Mouse (Mus musculus) heart, adult 2 months (tissue): ENCODE results near the gene Gm2431. TPM values are rescaled to one million over a fixed set of nuclear protein-coding genes. Genes with fewer than 3 reads are reported as not detected.
"Not testable (repeated sequence)": the region's sequence is repeated elsewhere in the genome, so short reads cannot be mapped to it uniquely, and the experiment has no call there.

ENCODE experiments used
- DNase-seq, 2 experiments: peaks; one replicate each; pipeline ENCODE4 v3.0.0; 2021
- H3K27ac ChIP-seq: fragments of 200-600 bp; 2 replicates; pipeline ENCODE4 v1.8.1; 2022
- H3K27me3 ChIP-seq: fragments of 200-500 bp; 2 replicates; pipeline ENCODE4 v1.6.1; 2012; ENCODE audit warnings: mild to moderate bottlenecking, low read length, inconsistent platforms, mixed read lengths; ENCODE audit not compliant: control insufficient read depth, insufficient read depth
- H3K36me3 ChIP-seq: fragments of 200-500 bp; 2 replicates; pipeline ENCODE4 v1.6.1; 2012; ENCODE audit warnings: low read length, inconsistent platforms; ENCODE audit not compliant: control insufficient read depth, insufficient read depth
- H3K4me1 ChIP-seq: fragments of 200-500 bp; 2 replicates; pipeline ENCODE4 v1.6.1; 2011; ENCODE audit warnings: low read length; ENCODE audit not compliant: control insufficient read depth, insufficient read depth
- H3K4me3 ChIP-seq: fragments of 200-600 bp; 2 replicates; pipeline ENCODE4 v1.8.1; 2022
- H3K79me2 ChIP-seq: fragments of 200-500 bp; replicated peaks from 2 replicates; pipeline ENCODE4 v1.6.1; 2012; ENCODE audit warnings: mild to moderate bottlenecking, inconsistent platforms, low read length, moderate library complexity, mixed read lengths; ENCODE audit not compliant: control insufficient read depth, insufficient read depth
- H3K9ac ChIP-seq: fragments of 200-500 bp; 2 replicates; pipeline ENCODE4 v1.6.1; 2012; ENCODE audit warnings: low read depth, mild to moderate bottlenecking, control low read depth, inconsistent platforms, low read length, mixed read lengths
- CTCF ChIP-seq: fragments of 200-600 bp; IDR thresholded peaks from 2 replicates; pipeline ENCODE4 v1.8.1; 2022; ENCODE audit warnings: antibody characterized with exemption, mild to moderate bottlenecking, moderate library complexity
- EP300 ChIP-seq: fragments of 200-500 bp; IDR thresholded peaks from 2 replicates; pipeline ENCODE4 v1.6.1; 2011; ENCODE audit warnings: low read depth, low read length, control low read depth; ENCODE audit not compliant: insufficient read depth
- POLR2A ChIP-seq: fragments of 200-500 bp; IDR thresholded peaks from 2 replicates; pipeline ENCODE4 v1.6.1; 2011; ENCODE audit warnings: mild to moderate bottlenecking, low read depth, low read length, control low read depth; ENCODE audit not compliant: insufficient read depth
- WGBS: fragments of 180-500 bp; shearing (Covaris S2); methylation state at CpG from one replicate; pipeline ENCODE4 v1.1.7; 2018; 5-methylcytosine and 5-hydroxymethylcytosine counted together
- intact Hi-C: fragments of 180-260 bp; cut with DNase I; formaldehyde crosslinking; loops from one replicate; pipeline ENCODE4 v1.15.1; 2025
- polyA plus RNA-seq: library from polyadenylated mRNA; depleted of rRNA; stranded (reverse); fragments of >200 nt; gene quantifications from 2 replicates; pipeline ENCODE4 v1.2.3, GENCODE M21; 2012
- total RNA-seq, 2 experiments: library from RNA; stranded (reverse); gene quantifications; 2 replicates each; pipeline ENCODE4 v1.2.3; 2021

The Gm2431 gene
- total and polyA plus RNA-seq, 3 experiments, result not detected

DNA sequence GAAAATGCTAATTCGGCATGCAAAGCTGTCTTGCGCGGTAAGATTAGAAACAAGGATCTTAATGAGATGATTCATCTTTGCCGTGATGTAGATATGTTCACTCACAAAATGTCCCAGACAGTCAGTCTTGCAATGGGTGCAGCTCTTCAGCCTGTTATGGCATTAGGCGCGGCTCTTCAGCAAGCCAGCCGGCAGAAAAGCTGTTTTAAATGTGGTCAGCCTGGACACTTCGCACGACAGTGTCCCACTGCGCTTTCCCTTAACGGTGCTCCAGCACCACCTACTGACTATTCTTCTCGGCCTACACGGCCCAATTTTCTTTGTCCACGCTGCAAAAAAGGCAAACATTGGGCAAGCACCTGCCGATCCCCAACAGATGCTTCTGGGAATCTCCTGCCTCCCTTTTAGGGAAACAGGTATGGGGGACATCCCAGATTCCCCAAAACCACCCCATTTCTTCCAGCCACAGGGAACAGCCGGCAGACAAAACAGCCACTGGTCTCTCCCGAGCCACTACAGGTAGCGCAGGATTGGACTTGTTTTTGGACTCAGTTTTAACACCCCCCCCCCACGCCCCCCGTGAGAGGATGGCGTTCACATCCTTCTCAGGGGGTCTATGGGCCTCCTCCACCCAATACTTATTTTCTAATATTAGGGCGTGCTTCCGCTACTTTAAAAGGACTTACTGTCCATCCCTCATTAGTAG, 27.1 kb upstream of the Gm2431 start:
- peak; percentile 51 for TF ChIP-seq CTCF
- no peak for TF ChIP-seq EP300
- H3K4me3 ChIP-seq, result peak overlapping the region; percentile 64
- H3K27ac ChIP-seq, result peak overlapping the region; percentile 86
- intact Hi-C loops, result loop anchor here (2.0 kb wide), 1 partner anchor 138 kb away; no protein-coding TSS in a partner anchor
- H3K9ac ChIP-seq, result no peak overlapping the region
- no peaks in the 10 kb centered on the region for H3K36me3 ChIP-seq
- H3K4me1 ChIP-seq, result no peaks in the 10 kb centered on the region
- WGBS, result 27% methylated on average over 23 of the region's 23 CpGs
- DNase-seq, result peak; percentile 31 to 40
- no peaks in the 10 kb centered on the region for H3K27me3 ChIP-seq
- no peaks in the 10 kb centered on the region for H3K79me2 ChIP-seq

DNA sequence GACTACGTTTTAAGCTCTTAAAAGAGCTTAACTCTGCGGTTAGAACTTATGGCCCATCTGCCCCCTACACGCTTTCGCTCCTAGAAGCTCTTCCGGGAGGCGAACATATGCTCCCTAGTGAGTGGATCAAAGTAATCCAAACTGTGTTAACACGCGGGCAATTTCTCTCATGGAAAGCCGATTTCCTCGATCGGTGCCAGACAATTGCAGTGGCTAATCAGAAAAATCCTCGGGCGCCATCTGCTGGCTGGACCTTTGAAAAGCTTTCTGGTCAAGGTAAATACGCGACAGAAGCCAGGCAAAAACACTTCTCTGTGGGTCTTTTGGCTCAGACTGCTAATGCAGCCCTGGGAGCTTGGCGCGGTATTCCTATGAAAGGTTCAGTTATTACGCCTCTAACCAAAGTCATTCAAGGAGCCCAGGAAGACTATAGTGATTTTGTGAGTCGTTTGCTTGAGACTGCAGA, 26.5 kb upstream of the Gm2431 start:
- H3K4me1 ChIP-seq, result no peaks in the 10 kb centered on the region
- DNase-seq, result peak; percentile 87 to 93
- under 1% methylated on average over 19 of the region's 19 CpGs for WGBS
- H3K9ac ChIP-seq, result peak overlapping the region; percentile 69
- TF ChIP-seq POLR2A (0 out of 2 replicates have a peak, but pooled peaks have one; percentile 17), CTCF (peak; percentile 75), EP300 (0 out of 2 replicates have a peak, but pooled peaks have one; percentile 37)
- no peaks in the 10 kb centered on the region for H3K27me3 ChIP-seq
- no peaks in the 10 kb centered on the region for H3K79me2 ChIP-seq
- H3K36me3 ChIP-seq, result no peaks in the 10 kb centered on the region
- peak overlapping the region; percentile 86 for H3K27ac ChIP-seq
- H3K4me3 ChIP-seq, result peak overlapping the region; percentile 64
- intact Hi-C loops, result loop anchor here (2.0 kb wide), 1 partner anchor 138 kb away; no protein-coding TSS in a partner anchor

DNA sequence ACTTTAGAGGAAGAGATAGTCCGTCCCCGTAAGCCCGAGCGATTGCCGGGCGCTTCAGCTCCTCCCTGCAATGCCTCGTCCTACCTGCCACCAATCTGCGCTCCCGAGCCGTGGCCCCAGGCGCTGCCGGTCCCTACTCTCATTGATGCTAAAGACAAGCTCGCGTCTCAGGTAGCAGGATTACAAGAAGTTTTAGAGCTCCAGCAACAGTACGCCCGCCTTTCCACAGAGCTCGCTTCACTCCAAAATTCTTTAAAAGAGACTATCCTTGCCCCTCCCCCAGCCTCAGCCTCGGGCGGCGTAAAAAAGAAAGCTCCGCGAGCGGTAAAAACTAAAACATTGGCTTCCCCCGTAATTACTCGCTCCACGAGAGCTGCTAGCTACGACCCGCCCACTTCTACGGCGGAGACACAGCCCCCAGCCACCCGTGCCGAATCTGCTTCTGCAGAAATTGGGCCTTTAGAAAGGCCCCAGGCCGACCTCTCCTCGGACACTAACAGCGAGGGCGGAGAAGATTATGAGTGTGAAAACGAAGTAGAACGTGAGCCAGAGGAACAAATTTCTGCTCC, 26.0 kb upstream of the Gm2431 start:
- H3K36me3 ChIP-seq, result no peaks in the 10 kb centered on the region
- H3K9ac ChIP-seq, result peak overlapping the region; percentile 69
- peak overlapping the region; percentile 64 for H3K4me3 ChIP-seq
- intact Hi-C loops, result loop anchor here (2.0 kb wide), 1 partner anchor 137 kb away; no protein-coding TSS in a partner anchor
- peak overlapping the region; percentile 86 for H3K27ac ChIP-seq
- DNase-seq, result peak; percentile 65 to 71
- TF ChIP-seq POLR2A (no peak), EP300 (no peak), CTCF (peak; percentile 56)
- no peaks in the 10 kb centered on the region for H3K4me1 ChIP-seq
- H3K79me2 ChIP-seq, result no peaks in the 10 kb centered on the region
- WGBS, result under 1% methylated on average over 38 of the region's 38 CpGs
- H3K27me3 ChIP-seq, result no peaks in the 10 kb centered on the region

DNA sequence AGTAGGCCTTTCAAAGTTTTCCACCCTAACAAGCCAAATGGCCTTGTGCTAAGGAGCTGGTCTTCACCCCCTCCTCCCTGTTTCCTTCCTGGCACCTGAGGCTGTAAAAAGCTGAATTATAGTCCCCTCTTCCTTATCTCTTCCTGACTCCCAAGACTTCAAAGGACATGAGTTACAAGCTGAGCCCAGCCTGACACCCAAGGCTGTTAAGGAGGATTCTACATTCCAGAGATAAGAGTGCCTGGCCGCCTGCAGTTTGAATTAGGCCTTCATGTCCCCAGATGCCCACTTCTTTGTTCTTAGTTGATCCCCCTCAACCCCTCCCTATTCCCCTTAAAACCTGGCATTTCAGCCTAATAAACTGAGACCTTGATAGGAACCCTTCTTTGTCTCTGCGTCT, 24.7 kb upstream of the Gm2431 start:
- DNase-seq, H3K9ac ChIP-seq, H3K36me3 ChIP-seq, H3K27ac ChIP-seq, H3K79me2 ChIP-seq, intact Hi-C loops, H3K27me3 ChIP-seq, H3K4me1 ChIP-seq, H3K4me3 ChIP-seq: not testable (repeated sequence)
- 61% methylated on average over 2 of the region's 2 CpGs for WGBS

DNA sequence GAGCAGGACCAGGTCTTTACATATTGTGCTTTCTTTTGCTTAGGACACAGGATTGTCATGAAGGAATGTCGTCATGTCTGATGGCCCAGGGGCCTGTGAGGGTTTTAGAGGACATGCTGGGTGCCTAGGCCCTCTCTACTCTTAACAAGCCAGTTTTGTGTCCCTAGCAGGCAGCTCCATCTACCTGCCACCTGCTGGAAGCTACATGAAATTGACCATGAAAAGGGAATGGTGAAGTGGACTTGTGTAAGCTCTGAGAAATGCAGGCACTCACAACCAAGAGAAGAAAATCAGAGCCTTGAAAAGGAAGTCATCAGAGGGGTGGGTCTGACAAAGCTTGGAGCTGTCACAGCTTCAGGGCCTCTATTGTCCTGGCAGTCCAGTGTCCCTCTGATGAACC, 21.1 kb upstream of the Gm2431 start:
- DNase-seq, H3K27me3 ChIP-seq, H3K9ac ChIP-seq, intact Hi-C loops, H3K36me3 ChIP-seq, H3K27ac ChIP-seq, H3K4me1 ChIP-seq, H3K79me2 ChIP-seq, H3K4me3 ChIP-seq: not testable (repeated sequence)
- TF ChIP-seq CTCF, result 0 out of 2 replicates have a peak, but pooled peaks have one; percentile 5
- 88% methylated on average over 1 of the region's 1 CpGs for WGBS

DNA sequence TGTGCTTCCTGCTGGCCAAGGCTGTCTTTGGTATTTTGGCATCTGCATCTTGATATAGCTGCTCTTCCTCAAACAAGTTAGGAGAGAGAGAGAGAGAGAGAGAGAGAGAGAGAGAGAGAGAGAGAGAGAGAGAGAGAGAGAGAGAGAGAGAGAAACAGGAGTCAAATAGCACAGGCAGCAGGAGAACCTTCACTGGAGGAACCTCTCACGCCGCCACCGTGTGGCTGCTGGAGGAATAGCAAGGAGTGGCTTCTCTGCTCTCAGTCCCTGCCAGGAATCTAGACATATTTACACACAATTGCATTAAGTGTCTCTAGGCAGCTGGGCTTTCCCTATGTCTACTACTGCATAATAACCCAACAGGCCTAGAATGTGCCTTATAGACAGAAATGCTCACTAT, 20.0 kb upstream of the Gm2431 start:
- H3K9ac ChIP-seq, H3K79me2 ChIP-seq, H3K4me3 ChIP-seq, H3K36me3 ChIP-seq, H3K27me3 ChIP-seq, H3K4me1 ChIP-seq, H3K27ac ChIP-seq, intact Hi-C loops: not testable (repeated sequence)
- peak; percentile 68 for TF ChIP-seq CTCF
- 0% methylated on average over 3 of the region's 3 CpGs for WGBS
- DNase-seq, result peak; percentile 54 to 73

DNA sequence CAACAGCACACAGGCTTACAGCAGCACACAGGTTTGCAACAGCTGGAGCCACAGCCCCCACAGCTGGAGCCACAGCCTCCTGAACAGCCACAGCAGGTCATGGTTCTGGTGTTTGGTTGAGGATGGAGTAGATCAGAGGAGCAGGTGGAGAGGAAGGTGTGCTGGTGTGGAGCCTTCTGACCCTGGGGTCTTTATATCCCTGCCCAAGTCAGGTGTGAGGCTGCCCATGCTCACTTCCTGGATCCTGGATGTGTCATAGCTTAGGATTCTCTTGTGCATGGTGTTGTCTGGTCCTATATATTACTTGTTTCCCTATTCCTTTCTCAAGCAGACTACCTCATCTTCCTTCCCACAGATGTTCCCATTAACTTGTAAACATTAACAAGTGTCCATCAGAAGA, 16.1 kb upstream of the Gm2431 start, which contains the start of gene Gm4559:
TSS of gene Gm4559 (minus strand) at position 101 of the 400 bp plus-strand sequence.
- H3K9ac ChIP-seq, intact Hi-C loops, H3K4me1 ChIP-seq, H3K79me2 ChIP-seq, DNase-seq, H3K27ac ChIP-seq, H3K4me3 ChIP-seq, H3K36me3 ChIP-seq, H3K27me3 ChIP-seq: not testable (repeated sequence)
